Mouse (Mus musculus): Measurements from ENCODE around the gene Adgrv1. TPM values are rescaled to one million over a fixed set of nuclear protein-coding genes. Genes with fewer than 3 reads are reported as not detected.

Gene Adgrv1
- total and polyA plus RNA-seq, 3 experiments: 0.17 to 0.44 (median 0.27) TPM

GRCm38 (mm10) chr13:81663566-81664330, 30.8 kb upstream of the Adgrv1 start:
- Histone ChIP-seq H3K4me1 (ENCODE audit: control insufficient read depth in 1 of 2, insufficient read depth in 2 of 2) (peaks cover 6 to 18% of the 10 kb centered on the region in 2 experiments), H3K79me2 (replicated peaks; ENCODE audit: control insufficient read depth, extremely low read depth, insufficient read depth, poor library complexity, severe bottlenecking) (peaks cover 6% of the 10 kb centered on the region), H3K9ac (ENCODE audit: insufficient read depth, low read depth) (no peak overlapping the region), H3K9me3 (replicated peaks; ENCODE audit: low read length) (no peaks in the 10 kb centered on the region), H3K36me3 (replicated peaks in 1 of 2; ENCODE audit: control insufficient read depth in 1 of 2, insufficient read depth in 1 of 2, low read length in 1 of 2) (peaks cover 38 to 48% of the 10 kb centered on the region in 2 experiments), H3K4me2 (ENCODE audit: insufficient read depth, low read depth, poor library complexity, severe bottlenecking) (no peak overlapping the region), H3K27ac (ENCODE audit: insufficient read depth, low read depth) (no peak overlapping the region), H3K4me3 (replicated peaks in 1 of 3; ENCODE audit: low read depth in 2 of 3, low read length in 2 of 3, poor library complexity in 1 of 3) (no peak overlapping the region), H3K27me3 (replicated peaks) (no peaks in the 10 kb centered on the region)
- DNase-seq (ENCODE audit: extremely low read depth): no peak
- no peak for TF ChIP-seq POLR2AphosphoS2 (IDR thresholded peaks at IDR 0.05; ENCODE audit: low read depth, low read length)
- in situ Hi-C loops (cut with MboI; ENCODE audit: low pct_ligation_motif_present, low pct_unique_long_range_greater_than_20kb, low sequenced_read_pairs) (no loop called here), dilution Hi-C loops (cut with MboI; ENCODE audit: extremely low pct_ligation_motif_present, extremely low pct_unique_long_range_greater_than_20kb, low sequenced_read_pairs) (no loop called here)

- Histone ChIP-seq H3K79me2 (replicated peaks; ENCODE audit: control insufficient read depth, extremely low read depth, insufficient read depth, poor library complexity, severe bottlenecking) (peaks cover 11% of the 10 kb centered on the region), H3K27me3 (replicated peaks) (no peaks in the 10 kb centered on the region), H3K36me3 (replicated peaks in 1 of 2; ENCODE audit: control insufficient read depth in 1 of 2, insufficient read depth in 1 of 2, low read length in 1 of 2) (peaks cover 2 to 3% of the 10 kb centered on the region in 2 experiments), H3K9me3 (replicated peaks; ENCODE audit: low read length) (peaks cover 4% of the 10 kb centered on the region), H3K4me2 (ENCODE audit: insufficient read depth, low read depth, poor library complexity, severe bottlenecking) (peak overlapping the region; percentile 91), H3K9ac (ENCODE audit: insufficient read depth, low read depth) (peak overlapping the region; percentile 63), H3K4me1 (ENCODE audit: control insufficient read depth in 1 of 2, insufficient read depth in 2 of 2) (peaks cover 7 to 13% of the 10 kb centered on the region in 2 experiments; a peak in 3 of 4 replicates), H3K4me3 (replicated peaks in 1 of 3; ENCODE audit: low read depth in 2 of 3, low read length in 2 of 3, poor library complexity in 1 of 3) (peak overlapping the region; percentile 73 to 94 (median 81)), H3K27ac (ENCODE audit: insufficient read depth, low read depth) (peak overlapping the region; percentile 6; the same call in 1 of the 2 replicates)
- in situ Hi-C loops (cut with MboI; ENCODE audit: low pct_ligation_motif_present, low pct_unique_long_range_greater_than_20kb, low sequenced_read_pairs) (no loop called here), dilution Hi-C loops (cut with MboI; ENCODE audit: extremely low pct_ligation_motif_present, extremely low pct_unique_long_range_greater_than_20kb, low sequenced_read_pairs) (no loop called here)
- DNase-seq (ENCODE audit: extremely low read depth): no peak
- no peak for TF ChIP-seq CTCF (conservative IDR thresholded peaks at IDR 0.05 in 1 of 2, IDR thresholded peaks at IDR 0.05 in 1 of 2; ENCODE audit: low read depth in 2 of 2, low read length in 2 of 2)
- peak; percentile 29; the same call in 1 of the 2 replicates for TF ChIP-seq SIN3A (IDR thresholded peaks at IDR 0.05; ENCODE audit: low read length)
Observed at GRCm38 (mm10) chr13:81658053-81658752, 25.2 kb upstream of the Adgrv1 start.

GRCm38 (mm10) chr13:81657351-81658052, 24.5 kb upstream of the Adgrv1 start, which contains the start of gene Lysmd3:
TSS of gene Lysmd3 (plus strand) at chr13:81657663.
- H3K4me3 ChIP-seq (replicated peaks in 1 of 3; ENCODE audit: low read depth in 2 of 3, low read length in 2 of 3, poor library complexity in 1 of 3): peak within 1 kb of the TSS; percentile 73 to 94 (median 81)
- H3K79me2 ChIP-seq (replicated peaks; ENCODE audit: control insufficient read depth, extremely low read depth, insufficient read depth, poor library complexity, severe bottlenecking): peaks cover 11% of the 10 kb centered on the region
- DNase-seq (ENCODE audit: extremely low read depth): peak; percentile 80
- in situ Hi-C loops (cut with MboI; ENCODE audit: low pct_ligation_motif_present, low pct_unique_long_range_greater_than_20kb, low sequenced_read_pairs): no loop called here
- H3K27me3 ChIP-seq (replicated peaks): no peaks in the 10 kb centered on the region
- peaks cover 4% of the 10 kb centered on the region for H3K9me3 ChIP-seq (replicated peaks; ENCODE audit: low read length)
- peak within 1 kb of the TSS; percentile 91 for H3K4me2 ChIP-seq (ENCODE audit: insufficient read depth, low read depth, poor library complexity, severe bottlenecking)
- H3K9ac ChIP-seq (ENCODE audit: insufficient read depth, low read depth): peak within 1 kb of the TSS; percentile 63
- peaks cover 2 to 3% of the 10 kb centered on the region in 2 experiments for H3K36me3 ChIP-seq (replicated peaks in 1 of 2; ENCODE audit: control insufficient read depth in 1 of 2, insufficient read depth in 1 of 2, low read length in 1 of 2)
- peak within 1 kb of the TSS; percentile 25; the same call in 1 of the 2 replicates for H3K27ac ChIP-seq (ENCODE audit: insufficient read depth, low read depth)
- peaks cover 7 to 13% of the 10 kb centered on the region in 2 experiments; a peak in 3 of 4 replicates for H3K4me1 ChIP-seq (ENCODE audit: control insufficient read depth in 1 of 2, insufficient read depth in 2 of 2)
- dilution Hi-C loops (cut with MboI; ENCODE audit: extremely low pct_ligation_motif_present, extremely low pct_unique_long_range_greater_than_20kb, low sequenced_read_pairs): no loop called here
- TF ChIP-seq ZMIZ1 (IDR thresholded peaks at IDR 0.05; ENCODE audit: low read depth, low read length): peak; percentile 80
- TF ChIP-seq PAX5 (IDR thresholded peaks at IDR 0.05; ENCODE audit: low read length): no peak
- peak; percentile 91 for TF ChIP-seq NRF1 (IDR thresholded peaks at IDR 0.05; ENCODE audit: low read depth, low read length)
- TF ChIP-seq MXI1 (IDR thresholded peaks at IDR 0.05; ENCODE audit: low read depth, low read length): peak; percentile 70; the same call in 1 of the 2 replicates
- TF ChIP-seq TCF12 (IDR thresholded peaks at IDR 0.05; ENCODE audit: low read depth, low read length): peak; percentile 62
- peak; percentile 24; the same call in 1 of the 2 replicates for TF ChIP-seq IRF4 (IDR thresholded peaks at IDR 0.05; ENCODE audit: low read depth, low read length)
- TF ChIP-seq SIN3A (IDR thresholded peaks at IDR 0.05; ENCODE audit: low read length): peak; percentile 74
- no peak for TF ChIP-seq RAD21 (IDR thresholded peaks at IDR 0.05; ENCODE audit: low read depth, low read length)
- TF ChIP-seq HCFC1 (IDR thresholded peaks at IDR 0.05; ENCODE audit: low read depth, low read length): peak; percentile 41; the same call in 1 of the 2 replicates
- 0 out of 2 replicates have a peak, but pooled peaks have one; percentile 28 for TF ChIP-seq RCOR1 (conservative IDR thresholded peaks at IDR 0.05; ENCODE audit: low read depth, low read length)
- peak; percentile 81 for TF ChIP-seq POLR2A (IDR thresholded peaks at IDR 0.05; ENCODE audit: low read depth, low read length)
- TF ChIP-seq NELFE (IDR thresholded peaks at IDR 0.05; ENCODE audit: low read depth, low read length): peak; percentile 85
- TF ChIP-seq MAX (IDR thresholded peaks at IDR 0.05; ENCODE audit: low read length): peak; percentile 23; the same call in 1 of the 2 replicates
- TF ChIP-seq TBP (conservative IDR thresholded peaks at IDR 0.05; ENCODE audit: low read depth, low read length): 0 out of 2 replicates have a peak, but pooled peaks have one; percentile 24
- no peak for TF ChIP-seq ZC3H11A (IDR thresholded peaks at IDR 0.05; ENCODE audit: low read depth, low read length)
- peak; percentile 54; the same call in 1 of the 2 replicates for TF ChIP-seq POLR2AphosphoS2 (IDR thresholded peaks at IDR 0.05; ENCODE audit: low read depth, low read length)
- TF ChIP-seq ELF1 (IDR thresholded peaks at IDR 0.05; ENCODE audit: low read depth, low read length): peak; percentile 81
- TF ChIP-seq E2F4 (IDR thresholded peaks at IDR 0.05; ENCODE audit: insufficient replicate concordance, low read depth, low read length): no peak
- TF ChIP-seq ZKSCAN1 (IDR thresholded peaks at IDR 0.05; ENCODE audit: borderline replicate concordance, low read depth, low read length): no peak

Data from CH12.LX (cell line).